Mouse (Mus musculus) heart, postnatal 25 days (tissue): Measurements from ENCODE around the gene Sac3d1. TPM values are rescaled to one million over a fixed set of nuclear protein-coding genes. Genes with fewer than 3 reads are reported as not detected.

ENCODE experiments used
- DNase-seq: peaks from one replicate; pipeline ENCODE4 v3.0.0; 2022; ENCODE audit warnings: low spot score
- intact Hi-C: fragments of 180-260 bp; cut with DNase I; formaldehyde crosslinking; loops from one replicate; pipeline ENCODE4 v1.15.1; 2025
- total RNA-seq, 2 experiments: library from RNA; stranded (reverse); gene quantifications; 2 replicates each; pipeline ENCODE4 v1.2.3; 2021

Gene Sac3d1
- total RNA-seq, 2 experiments from 2014 or later: 7.9 to 8.5 TPM

- intact Hi-C loops: loop anchor here (1.0 to 10.0 kb wide), 2 partner anchors 159 to 209 kb away; partner anchors contain the start of gene Men1
- no peak for DNase-seq
Observed at GRCm38 (mm10) chr19:6126289-6126688, 7.8 kb upstream of the Sac3d1 start.

- intact Hi-C loops: loop anchor here (10.0 kb wide), 1 partner anchor 210 kb away; the partner anchor contains the start of gene Men1
- DNase-seq: no peak
Observed at GRCm38 (mm10) chr19:6124898-6125297, 6.4 kb upstream of the Sac3d1 start.

- intact Hi-C loops: loop anchor here (10.0 kb wide), 1 partner anchor 211 kb away; the partner anchor contains the start of gene Men1
Observed at GRCm38 (mm10) chr19:6123330-6123729, 4.9 kb upstream of the Sac3d1 start.

GRCm38 (mm10) chr19:6121761-6122160, 3.3 kb upstream of the Sac3d1 start:
- no peak for DNase-seq
- intact Hi-C loops: loop anchor here (10.0 kb wide), 1 partner anchor 213 kb away; the partner anchor contains the start of gene Men1

More at GRCm38 (mm10) chr19:6123330-6123729, 4.9 kb upstream of the Sac3d1 start:
- no peak for DNase-seq

- DNase-seq: no peak
- intact Hi-C loops: loop anchor here (2.0 to 5.0 kb wide), 2 partner anchors 32 to 71 kb away; partner anchors contain the start of gene Syvn1
Observed at GRCm38 (mm10) chr19:6118677-6119185, 281 bp upstream of the Sac3d1 start.

- intact Hi-C loops: loop anchor here (5.0 kb wide), 1 partner anchor 70 kb away; the partner anchor contains the start of gene Syvn1
- DNase-seq: no peak
Observed at GRCm38 (mm10) chr19:6117346-6117985, 984 bp downstream of the Sac3d1 start.

- intact Hi-C loops: loop anchor here (5.0 kb wide), 1 partner anchor 69 kb away; the partner anchor contains the start of gene Syvn1
- DNase-seq: no peak
Observed at GRCm38 (mm10) chr19:6116113-6116850, 2.2 kb downstream of the Sac3d1 start.

- intact Hi-C loops: loop anchor here (5.0 kb wide), 1 partner anchor 131 kb away; no protein-coding TSS in a partner anchor
- no peak for DNase-seq
Observed at GRCm38 (mm10) chr19:6113116-6113515, 5.3 kb downstream of the Sac3d1 start.

GRCm38 (mm10) chr19:6105586-6105985, 12.9 kb downstream of the Sac3d1 start, which contains the start of gene Naaladl1:
Gene Naaladl1, plus strand, starts transcription at chr19:6105782.
- DNase-seq: no peak
- intact Hi-C loops: no loop called here

- DNase-seq: no peak
- intact Hi-C loops: no loop called here
Observed at GRCm38 (mm10) chr19:6104476-6104875, 14.0 kb downstream of the Sac3d1 start.

- intact Hi-C loops: no loop called here
- DNase-seq: no peak
Observed at GRCm38 (mm10) chr19:6102169-6102853, 16.1 kb downstream of the Sac3d1 start.

- intact Hi-C loops: no loop called here
- DNase-seq: no peak
Observed at GRCm38 (mm10) chr19:6101186-6101585, 17.3 kb downstream of the Sac3d1 start.

GRCm38 (mm10) chr19:6097847-6098246, 20.6 kb downstream of the Sac3d1 start:
- intact Hi-C loops: no loop called here

GRCm38 (mm10) chr19:6094119-6094518, 24.3 kb downstream of the Sac3d1 start, which contains the start of gene AC131692.1:
Gene AC131692.1, plus strand, starts transcription at chr19:6094419.
- DNase-seq: no peak
- intact Hi-C loops: no loop called here

More at GRCm38 (mm10) chr19:6097847-6098246, 20.6 kb downstream of the Sac3d1 start:
- DNase-seq: no peak

GRCm38 (mm10) chr19:6088841-6089240, 29.6 kb downstream of the Sac3d1 start:
- DNase-seq: no peak
- intact Hi-C loops: loop anchor here (10.0 kb wide), 1 partner anchor 246 kb away; the partner anchor contains the start of gene Men1

- DNase-seq: no peak
- intact Hi-C loops: loop anchor here (10.0 kb wide), 1 partner anchor 249 kb away; the partner anchor contains the start of gene Men1
Observed at GRCm38 (mm10) chr19:6085417-6085879, 33.0 kb downstream of the Sac3d1 start.

- DNase-seq: peak; percentile 93
- intact Hi-C loops: loop anchor here (1.0 to 10.0 kb wide), 2 partner anchors 26 to 250 kb away; partner anchors contain the start of gene Men1
Observed at GRCm38 (mm10) chr19:6084478-6085248, 33.8 kb downstream of the Sac3d1 start, which contains the start of the genes Zfpl1 and Cdca5. Gene Zfpl1, minus strand, starts transcription at chr19:6084956. Gene Cdca5, plus strand, starts transcription at chr19:6084983.

GRCm38 (mm10) chr19:6082156-6082555, 36.3 kb downstream of the Sac3d1 start, which contains the start of gene Gm28374:
Gene Gm28374, minus strand, starts transcription at chr19:6082256.
- DNase-seq: no peak
- intact Hi-C loops: loop anchor here (10.0 kb wide), 1 partner anchor 253 kb away; the partner anchor contains the start of gene Men1
